Mouse (Mus musculus) limb, embryonic 13.5 days (tissue): ENCODE measurements around the gene Fkbp8. TPM values are rescaled to one million over a fixed set of nuclear protein-coding genes. Genes with fewer than 3 reads are reported as not detected.
"Not testable (repeated sequence)": the region's sequence is repeated elsewhere in the genome, so short reads cannot be mapped to it uniquely, and the experiment has no call there.

Source experiments
- ATAC-seq: fragments of 200-750 bp; cut with Nextera tagmentation; 2 replicates; pipeline ENCODE4 v1.8.0; 2017; ENCODE audit warnings: low read depth, moderate number of reproducible peaks, moderate TSS enrichment; ENCODE audit not compliant: low FRiP score
- H3K27ac ChIP-seq: fragments of 300-500 bp; sonication (generic); 2 replicates; pipeline ENCODE4 v1.5.1; 2015; ENCODE audit warnings: inconsistent platforms, mild to moderate bottlenecking, moderate library complexity
- H3K27me3 ChIP-seq: fragments of 300-500 bp; sonication (generic); 2 replicates; pipeline ENCODE4 v1.6.1; 2015; ENCODE audit warnings: mild to moderate bottlenecking, inconsistent platforms
- H3K36me3 ChIP-seq: fragments of 300-500 bp; sonication (generic); 2 replicates; pipeline ENCODE4 v1.6.1; 2015; ENCODE audit warnings: inconsistent platforms, mild to moderate bottlenecking, moderate library complexity
- H3K4me1 ChIP-seq: fragments of 300-500 bp; sonication (generic); 2 replicates; pipeline ENCODE4 v1.6.1; 2015; ENCODE audit warnings: inconsistent platforms
- H3K4me2 ChIP-seq: fragments of 300-500 bp; sonication (generic); replicated peaks from 2 replicates; pipeline ENCODE4 v1.6.1; 2015; ENCODE audit warnings: inconsistent platforms, mild to moderate bottlenecking, moderate library complexity
- H3K4me3 ChIP-seq: fragments of 300-500 bp; sonication (generic); 2 replicates; pipeline ENCODE4 v1.5.1; 2015; ENCODE audit warnings: moderate library complexity, mild to moderate bottlenecking, inconsistent platforms
- H3K9ac ChIP-seq: fragments of 300-500 bp; sonication (generic); 2 replicates; pipeline ENCODE4 v1.6.1; 2015; ENCODE audit warnings: mild to moderate bottlenecking, inconsistent platforms
- H3K9me3 ChIP-seq: fragments of 300-500 bp; sonication (generic); 2 replicates; pipeline ENCODE4 v1.6.1; 2016; ENCODE audit warnings: inconsistent platforms
- whole genome bisulfite sequencing: fragments of 180-500 bp; shearing (Covaris S2); methylation state at CpG from one replicate; pipeline ENCODE4 v1.1.7; 2015; 5-methylcytosine and 5-hydroxymethylcytosine counted together
- polyA plus RNA-seq: library from polyadenylated mRNA; unstranded; fragments of >200 nt; fragmentation: Nextera tagmentation; extraction: Ambion mirVana; gene quantifications from 2 replicates; pipeline ENCODE4 v1.2.1, GENCODE M21; 2015

The Fkbp8 gene
- polyA plus RNA-seq, 1 experiment from 2014 or later: 284 TPM

DNA sequence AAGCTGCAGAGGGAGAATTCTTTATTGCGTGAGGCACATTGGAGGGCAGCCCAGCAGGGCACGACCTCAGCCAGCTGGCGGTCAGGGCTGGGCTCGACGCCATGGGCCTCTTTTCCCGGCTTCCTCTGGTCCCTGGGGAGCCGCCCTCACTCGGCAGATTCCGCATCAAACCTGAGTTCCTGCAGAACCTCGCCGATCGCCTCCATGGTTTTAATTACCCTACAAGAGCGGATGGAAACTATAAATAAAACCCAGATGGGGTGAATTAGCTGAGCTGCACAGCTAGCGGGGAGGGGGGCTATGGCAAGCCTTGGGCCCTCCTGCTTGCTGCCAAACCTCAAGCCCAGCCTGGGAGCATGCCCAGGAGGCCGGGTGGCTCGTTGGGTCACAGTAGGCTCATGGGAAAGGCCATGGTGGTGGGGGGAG is 23.2 kb upstream of the Fkbp8 start:
- Histone ChIP-seq H3K4me3 (peak overlapping the region; percentile 16), H3K27me3 (peaks cover 34% of the 10 kb centered on the region), H3K9me3 (no peaks in the 10 kb centered on the region), H3K4me1 (peaks cover 78% of the 10 kb centered on the region), H3K27ac (peak overlapping the region; percentile 61), H3K9ac (0 out of 2 replicates have a peak overlapping the region, but pooled peaks have one; percentile 19), H3K36me3 (peaks cover 25% of the 10 kb centered on the region), H3K4me2 (peak overlapping the region; percentile 79)
- no peak for ATAC-seq
- WGBS: 15% methylated on average over 16 of the region's 16 CpGs

GRCm38 (mm10) chr8:70504851-70505250 is 22.7 kb upstream of the Fkbp8 start:
- Histone ChIP-seq H3K27ac (peak overlapping the region; percentile 61), H3K27me3 (peaks cover 30% of the 10 kb centered on the region), H3K36me3 (peaks cover 25% of the 10 kb centered on the region), H3K4me2 (peak overlapping the region; percentile 79), H3K4me1 (peaks cover 76% of the 10 kb centered on the region), H3K9me3 (no peaks in the 10 kb centered on the region), H3K4me3 (peak overlapping the region; percentile 73), H3K9ac (no peak overlapping the region)
- WGBS: 63% methylated on average over 3 of the region's 3 CpGs
- ATAC-seq: no peak

- peak overlapping the region; percentile 88 for H3K9ac ChIP-seq
- WGBS: 32% methylated on average over 32 of the region's 32 CpGs
- peaks cover 70% of the 10 kb centered on the region for H3K4me1 ChIP-seq
- no peaks in the 10 kb centered on the region for H3K9me3 ChIP-seq
- peak overlapping the region; percentile 93 for H3K27ac ChIP-seq
- H3K4me2 ChIP-seq: peak overlapping the region; percentile 79
- peak overlapping the region; percentile 73 for H3K4me3 ChIP-seq
- peaks cover 25% of the 10 kb centered on the region for H3K36me3 ChIP-seq
- H3K27me3 ChIP-seq: peaks cover 21% of the 10 kb centered on the region
- ATAC-seq: peak; percentile 22; the same call in 1 of the 2 replicates
These were observed 21.7 kb upstream of the Fkbp8 start for GRCm38 (mm10) chr8:70505698-70506327.

- H3K9ac ChIP-seq: peak within 1 kb of the TSS; percentile 88
- H3K4me2 ChIP-seq: peak within 1 kb of the TSS; percentile 79
- peaks cover 14% of the 10 kb centered on the region for H3K27me3 ChIP-seq
- WGBS: 2% methylated on average over 40 of the region's 40 CpGs
- peaks cover 25% of the 10 kb centered on the region for H3K36me3 ChIP-seq
- H3K27ac ChIP-seq: peak within 1 kb of the TSS; percentile 93
- no peaks in the 10 kb centered on the region for H3K9me3 ChIP-seq
- peak; percentile 88 for ATAC-seq
- peak within 1 kb of the TSS; percentile 73 for H3K4me3 ChIP-seq
- H3K4me1 ChIP-seq: peaks cover 67% of the 10 kb centered on the region
These were observed 21.0 kb upstream of the Fkbp8 start, which contains the start of gene Rex1bd for GRCm38 (mm10) chr8:70506328-70507026. Gene Rex1bd, minus strand, starts transcription at chr8:70506752.

DNA sequence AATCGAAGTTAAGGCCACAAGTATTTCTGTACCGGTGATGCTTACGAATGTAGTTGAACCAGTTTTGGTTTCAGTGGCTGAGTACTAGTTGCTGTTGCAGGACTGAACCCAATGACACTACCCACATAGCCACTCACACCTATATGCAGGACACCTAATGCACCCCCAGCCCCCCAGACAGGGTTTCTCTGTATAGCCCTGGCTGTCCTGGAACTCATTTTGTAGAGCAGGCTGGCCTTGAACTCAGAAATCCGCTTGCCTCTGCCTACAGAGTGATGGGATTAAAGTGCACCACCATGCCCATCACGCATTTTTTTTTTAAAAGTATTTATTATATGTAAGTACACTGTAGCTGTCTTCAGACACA is 20.5 kb upstream of the Fkbp8 start:
- Histone ChIP-seq H3K9me3 (no peaks in the 10 kb centered on the region), H3K27ac (peak overlapping the region; percentile 93), H3K9ac (no peak overlapping the region), H3K4me3 (peak overlapping the region; percentile 73; the same call in 1 of the 2 replicates), H3K4me1 (peaks cover 66% of the 10 kb centered on the region), H3K27me3 (peaks cover 9% of the 10 kb centered on the region), H3K36me3 (peaks cover 25% of the 10 kb centered on the region), H3K4me2 (peak overlapping the region; percentile 79)
- 56% methylated on average over 5 of the region's 5 CpGs for WGBS
- ATAC-seq: no peak

DNA sequence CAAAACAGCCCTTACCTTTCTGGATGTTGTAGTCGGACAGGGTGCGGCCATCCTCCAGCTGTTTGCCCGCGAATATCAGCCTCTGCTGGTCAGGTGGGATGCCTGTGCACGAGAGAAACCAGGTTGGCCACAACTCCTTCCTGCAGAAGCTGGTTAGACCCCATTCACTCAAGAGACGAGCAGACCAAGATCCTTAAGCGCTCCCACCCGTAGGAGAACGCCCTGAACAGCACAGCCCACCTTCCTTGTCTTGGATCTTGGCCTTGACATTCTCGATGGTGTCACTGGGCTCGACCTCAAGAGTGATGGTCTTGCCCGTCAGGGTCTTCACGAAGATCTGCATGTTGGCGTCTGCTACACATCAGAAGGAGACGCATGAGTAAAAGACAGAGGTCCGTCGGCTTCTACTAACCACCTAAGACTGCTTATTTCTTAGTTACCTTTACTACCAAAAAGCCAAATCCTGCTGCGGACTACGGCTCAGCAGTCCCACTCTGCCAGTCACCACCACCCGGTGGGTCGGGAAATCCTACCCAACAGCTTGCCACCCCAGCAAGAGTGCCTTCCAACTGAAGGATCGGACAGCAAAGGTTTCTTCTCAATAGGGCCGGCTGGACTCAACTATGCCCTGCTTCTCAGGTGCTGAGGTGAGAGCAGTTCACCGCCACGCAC is 18.1 kb upstream of the Fkbp8 start:
- peak overlapping the region; percentile 98 for H3K4me3 ChIP-seq
- no peaks in the 10 kb centered on the region for H3K27me3 ChIP-seq
- ATAC-seq: no peak
- peaks cover 47% of the 10 kb centered on the region for H3K4me1 ChIP-seq
- peak overlapping the region; percentile 96; the same call in 1 of the 2 replicates for H3K27ac ChIP-seq
- H3K9ac ChIP-seq: peak overlapping the region; percentile 99
- H3K4me2 ChIP-seq: peak overlapping the region; percentile 98
- H3K36me3 ChIP-seq: peaks cover 43% of the 10 kb centered on the region
- no peaks in the 10 kb centered on the region for H3K9me3 ChIP-seq
- WGBS: 11% methylated on average over 25 of the region's 25 CpGs

GRCm38 (mm10) chr8:70510228-70510915 is 17.2 kb upstream of the Fkbp8 start, which contains the start of gene Uba52:
Gene Uba52, minus strand, starts transcription at chr8:70510801.
- 1% methylated on average over 54 of the region's 74 CpGs for WGBS
- no peaks in the 10 kb centered on the region for H3K27me3 ChIP-seq
- no peaks in the 10 kb centered on the region for H3K9me3 ChIP-seq
- H3K36me3 ChIP-seq: peaks cover 48% of the 10 kb centered on the region
- peak within 1 kb of the TSS; percentile 96 for H3K27ac ChIP-seq
- peaks cover 37% of the 10 kb centered on the region for H3K4me1 ChIP-seq
- H3K4me2 ChIP-seq: peak within 1 kb of the TSS; percentile 98
- ATAC-seq: peak; percentile 83
- H3K4me3 ChIP-seq: peak within 1 kb of the TSS; percentile 98
- H3K9ac ChIP-seq: peak within 1 kb of the TSS; percentile 99

- peak overlapping the region; percentile 98 for H3K4me3 ChIP-seq
- WGBS: 86% methylated on average over 6 of the region's 6 CpGs
- H3K27me3 ChIP-seq, ATAC-seq, H3K27ac ChIP-seq, H3K9me3 ChIP-seq: not testable (repeated sequence)
- peaks cover 30% of the 10 kb centered on the region for H3K4me1 ChIP-seq
- peaks cover 55% of the 10 kb centered on the region for H3K36me3 ChIP-seq
- H3K4me2 ChIP-seq: peak overlapping the region; percentile 98
- H3K9ac ChIP-seq: peak overlapping the region; percentile 99; the same call in 1 of the 2 replicates
These were observed 16.4 kb upstream of the Fkbp8 start for GRCm38 (mm10) chr8:70511174-70511573.

DNA sequence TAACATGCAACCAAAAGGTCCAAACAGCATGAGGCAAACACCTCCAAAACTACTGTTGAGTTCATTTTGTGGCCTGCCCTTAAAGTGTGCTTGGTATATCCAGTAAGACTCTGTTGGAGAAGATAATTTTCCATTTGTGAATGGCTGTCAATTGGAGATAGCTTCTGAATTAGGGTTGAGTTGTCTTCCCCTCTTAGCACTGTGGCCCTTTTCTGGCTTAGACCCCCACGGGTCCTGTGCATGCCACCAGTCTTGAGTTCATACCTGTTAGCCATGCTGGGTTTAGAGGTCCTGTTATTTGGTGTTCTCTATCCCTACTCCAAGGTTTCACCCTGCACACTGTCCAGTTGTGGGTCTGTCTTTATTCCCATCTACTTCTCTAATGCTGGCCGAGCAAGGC is 15.8 kb upstream of the Fkbp8 start:
- ATAC-seq: no peak
- Histone ChIP-seq H3K27me3 (no peaks in the 10 kb centered on the region), H3K36me3 (peaks cover 61% of the 10 kb centered on the region), H3K27ac (no peak overlapping the region), H3K4me3 (no peak overlapping the region), H3K9ac (no peak overlapping the region), H3K9me3 (no peaks in the 10 kb centered on the region), H3K4me2 (peak overlapping the region; percentile 98), H3K4me1 (peaks cover 29% of the 10 kb centered on the region)
- WGBS: 98% methylated on average over 2 of the region's 2 CpGs

- Histone ChIP-seq H3K4me2 (no peak overlapping the region), H3K27ac (no peak overlapping the region), H3K27me3 (no peaks in the 10 kb centered on the region), H3K9ac (0 out of 2 replicates have a peak overlapping the region, but pooled peaks have one; percentile 4), H3K4me3 (no peak overlapping the region), H3K9me3 (no peaks in the 10 kb centered on the region), H3K36me3 (peaks cover 58% of the 10 kb centered on the region), H3K4me1 (peaks cover 26% of the 10 kb centered on the region)
- ATAC-seq: no peak
- WGBS: 90% methylated on average over 11 of the region's 11 CpGs
These were observed 15.1 kb upstream of the Fkbp8 start for GRCm38 (mm10) chr8:70512253-70512903.

- H3K4me1 ChIP-seq: peaks cover 25% of the 10 kb centered on the region
- ATAC-seq: no peak
- 68% methylated on average over 2 of the region's 2 CpGs for WGBS
These were observed 14.1 kb upstream of the Fkbp8 start for GRCm38 (mm10) chr8:70513441-70513840.

More at GRCm38 (mm10) chr8:70513441-70513840, 14.1 kb upstream of the Fkbp8 start:
- no peaks in the 10 kb centered on the region for H3K9me3 ChIP-seq
- H3K9ac ChIP-seq: no peak overlapping the region
- no peak overlapping the region for H3K4me2 ChIP-seq
- H3K27me3 ChIP-seq: no peaks in the 10 kb centered on the region
- H3K36me3 ChIP-seq: peaks cover 53% of the 10 kb centered on the region
- no peak overlapping the region for H3K4me3 ChIP-seq
- H3K27ac ChIP-seq: no peak overlapping the region
